Mouse (Mus musculus) heart, adult 2 months (tissue): Measurements from ENCODE around the gene Mturn.

ENCODE experiments used
- CTCF ChIP-seq: fragments of 200-600 bp; IDR thresholded peaks from 2 replicates; pipeline ENCODE4 v1.8.1; 2022; ENCODE audit warnings: antibody characterized with exemption, mild to moderate bottlenecking, moderate library complexity
- EP300 ChIP-seq: fragments of 200-500 bp; IDR thresholded peaks from 2 replicates; pipeline ENCODE4 v1.6.1; 2011; ENCODE audit warnings: low read depth, low read length, control low read depth; ENCODE audit not compliant: insufficient read depth
- POLR2A ChIP-seq: fragments of 200-500 bp; IDR thresholded peaks from 2 replicates; pipeline ENCODE4 v1.6.1; 2011; ENCODE audit warnings: mild to moderate bottlenecking, low read depth, low read length, control low read depth; ENCODE audit not compliant: insufficient read depth

DNA sequence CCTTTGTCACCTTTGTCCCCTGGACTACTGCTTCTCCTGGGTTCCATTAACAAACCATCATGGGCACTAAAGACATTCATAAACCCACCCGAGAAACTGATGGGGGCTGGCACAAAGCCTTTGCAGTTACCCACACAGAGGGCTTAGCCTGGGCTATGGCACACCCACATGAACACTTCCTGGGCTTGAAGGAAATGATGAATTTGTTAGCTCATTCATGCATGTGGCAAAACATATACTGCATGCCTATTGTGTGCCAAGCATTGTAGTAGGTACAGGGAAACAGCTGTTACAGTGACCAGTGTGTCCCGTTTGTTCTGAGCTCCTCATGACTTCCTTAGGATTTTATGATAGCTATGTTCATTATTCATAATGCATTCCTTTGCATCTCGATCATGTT lies 55.8 kb downstream of the Mturn start:
- TF ChIP-seq POLR2A (no peak), CTCF (no peak), EP300 (no peak)
